Mouse (Mus musculus) liver, embryonic 18 days (tissue): ENCODE results near the gene Gm10234. TPM values are rescaled to one million over a fixed set of nuclear protein-coding genes. Genes with fewer than 3 reads are reported as not detected.

Experiments used
- polyA plus RNA-seq: library from polyadenylated mRNA; depleted of rRNA; stranded (reverse); fragments of >200 nt; gene quantifications from 2 replicates; pipeline ENCODE4 v1.2.3, GENCODE M21; 2012; rRNA removed

The Gm10234 gene
- polyA plus RNA-seq = not detected in 2 replicates

GRCm38 (mm10) chr6:95321812-95322211 lies at the start of gene Gm10234:
Gene Gm10234, plus strand, starts transcription at chr6:95322112.

Other genes with a start within 250 kb of the Gm10234 start
- gene Kbtbd8, start 204.9 kb upstream of the Gm10234 start, polyA plus RNA-seq = 0.77 and 0.99 TPM in 2 replicates